Mouse (Mus musculus): ENCODE results near the gene Cd164l2. TPM values are rescaled to one million over a fixed set of nuclear protein-coding genes. Genes with fewer than 3 reads are reported as not detected.

Gene Cd164l2
- polyA plus RNA-seq, 1 experiment, result 9.6 TPM

GRCm38 (mm10) chr4:133210788-133211390, 1.0 kb upstream of the Cd164l2 start:
- no peaks in the 10 kb centered on the region for H3K27me3 ChIP-seq (ENCODE audit: control insufficient read depth, insufficient read depth, low read length, poor library complexity, severe bottlenecking)

GRCm38 (mm10) chr4:133212562-133213267, 784 bp downstream of the Cd164l2 start:
- Histone ChIP-seq H3K4me1 (ENCODE audit: control insufficient read depth, insufficient read depth, low read length) (no peaks in the 10 kb centered on the region), H3K9me3 (replicated peaks; ENCODE audit: control insufficient read depth, insufficient read depth, low read length, poor library complexity, severe bottlenecking) (no peaks in the 10 kb centered on the region), H3K27ac (ENCODE audit: insufficient read depth, low read length) (no peak overlapping the region), H3K9ac (ENCODE audit: low read depth, poor library complexity, severe bottlenecking) (peak overlapping the region; percentile 76), H3K27me3 (ENCODE audit: control insufficient read depth, insufficient read depth, low read length, poor library complexity, severe bottlenecking) (no peaks in the 10 kb centered on the region), H3K4me3 (ENCODE audit: low read depth, low read length) (peak overlapping the region; percentile 39), H3K36me3 (ENCODE audit: control insufficient read depth, insufficient read depth, low read length, poor library complexity, severe bottlenecking) (no peaks in the 10 kb centered on the region)
- TF ChIP-seq EP300 (IDR thresholded peaks at IDR 0.05; ENCODE audit: insufficient read depth, low read depth, low read length) (no peak), CTCF (IDR thresholded peaks at IDR 0.05; ENCODE audit: low read depth, low read length) (peak; percentile 3)

More at GRCm38 (mm10) chr4:133210788-133211390, 1.0 kb upstream of the Cd164l2 start:
- H3K36me3 ChIP-seq (ENCODE audit: control insufficient read depth, insufficient read depth, low read length, poor library complexity, severe bottlenecking), result no peaks in the 10 kb centered on the region
- TF ChIP-seq POLR2A (IDR thresholded peaks at IDR 0.05; ENCODE audit: insufficient read depth, low read length) (no peak), EP300 (IDR thresholded peaks at IDR 0.05; ENCODE audit: insufficient read depth, low read depth, low read length) (no peak), CTCF (IDR thresholded peaks at IDR 0.05; ENCODE audit: low read depth, low read length) (no peak)
- no peaks in the 10 kb centered on the region for H3K9me3 ChIP-seq (replicated peaks; ENCODE audit: control insufficient read depth, insufficient read depth, low read length, poor library complexity, severe bottlenecking)
- no peak overlapping the region for H3K9ac ChIP-seq (ENCODE audit: low read depth, poor library complexity, severe bottlenecking)
- H3K4me3 ChIP-seq (ENCODE audit: low read depth, low read length), result no peak overlapping the region
- no peak overlapping the region for H3K27ac ChIP-seq (ENCODE audit: insufficient read depth, low read length)
- no peaks in the 10 kb centered on the region for H3K4me1 ChIP-seq (ENCODE audit: control insufficient read depth, insufficient read depth, low read length)

- Histone ChIP-seq H3K4me3 (ENCODE audit: low read depth, low read length) (peak overlapping the region; percentile 37; the same call in 1 of the 2 replicates), H3K4me1 (ENCODE audit: control insufficient read depth, insufficient read depth, low read length) (no peaks in the 10 kb centered on the region), H3K36me3 (ENCODE audit: control insufficient read depth, insufficient read depth, low read length, poor library complexity, severe bottlenecking) (no peaks in the 10 kb centered on the region), H3K27me3 (ENCODE audit: control insufficient read depth, insufficient read depth, low read length, poor library complexity, severe bottlenecking) (no peaks in the 10 kb centered on the region), H3K9ac (ENCODE audit: low read depth, poor library complexity, severe bottlenecking) (no peak overlapping the region), H3K9me3 (replicated peaks; ENCODE audit: control insufficient read depth, insufficient read depth, low read length, poor library complexity, severe bottlenecking) (no peaks in the 10 kb centered on the region), H3K27ac (ENCODE audit: insufficient read depth, low read length) (no peak overlapping the region)
- TF ChIP-seq EP300 (IDR thresholded peaks at IDR 0.05; ENCODE audit: insufficient read depth, low read depth, low read length), result no peak
- TF ChIP-seq CTCF (IDR thresholded peaks at IDR 0.05; ENCODE audit: low read depth, low read length), result no peak
- no peak for TF ChIP-seq POLR2A (IDR thresholded peaks at IDR 0.05; ENCODE audit: insufficient read depth, low read length)
These were observed 1.3 kb downstream of the Cd164l2 start for GRCm38 (mm10) chr4:133213268-133213590.

GRCm38 (mm10) chr4:133213661-133214060, 1.7 kb downstream of the Cd164l2 start:
- no peaks in the 10 kb centered on the region for H3K27me3 ChIP-seq (ENCODE audit: control insufficient read depth, insufficient read depth, low read length, poor library complexity, severe bottlenecking)
- H3K4me3 ChIP-seq (ENCODE audit: low read depth, low read length), result peak overlapping the region; percentile 37; the same call in 1 of the 2 replicates
- no peaks in the 10 kb centered on the region for H3K36me3 ChIP-seq (ENCODE audit: control insufficient read depth, insufficient read depth, low read length, poor library complexity, severe bottlenecking)
- no peak overlapping the region for H3K27ac ChIP-seq (ENCODE audit: insufficient read depth, low read length)
- TF ChIP-seq EP300 (IDR thresholded peaks at IDR 0.05; ENCODE audit: insufficient read depth, low read depth, low read length), result no peak
- no peak for TF ChIP-seq POLR2A (IDR thresholded peaks at IDR 0.05; ENCODE audit: insufficient read depth, low read length)
- TF ChIP-seq CTCF (IDR thresholded peaks at IDR 0.05; ENCODE audit: low read depth, low read length), result no peak
- no peaks in the 10 kb centered on the region for H3K9me3 ChIP-seq (replicated peaks; ENCODE audit: control insufficient read depth, insufficient read depth, low read length, poor library complexity, severe bottlenecking)
- H3K4me1 ChIP-seq (ENCODE audit: control insufficient read depth, insufficient read depth, low read length), result no peaks in the 10 kb centered on the region
- no peak overlapping the region for H3K9ac ChIP-seq (ENCODE audit: low read depth, poor library complexity, severe bottlenecking)

- no peaks in the 10 kb centered on the region for H3K27me3 ChIP-seq (ENCODE audit: control insufficient read depth, insufficient read depth, low read length, poor library complexity, severe bottlenecking)
- H3K36me3 ChIP-seq (ENCODE audit: control insufficient read depth, insufficient read depth, low read length, poor library complexity, severe bottlenecking), result no peaks in the 10 kb centered on the region
- H3K27ac ChIP-seq (ENCODE audit: insufficient read depth, low read length), result no peak overlapping the region
- H3K9me3 ChIP-seq (replicated peaks; ENCODE audit: control insufficient read depth, insufficient read depth, low read length, poor library complexity, severe bottlenecking), result no peaks in the 10 kb centered on the region
- TF ChIP-seq POLR2A (IDR thresholded peaks at IDR 0.05; ENCODE audit: insufficient read depth, low read length), result no peak
- TF ChIP-seq CTCF (IDR thresholded peaks at IDR 0.05; ENCODE audit: low read depth, low read length), result peak; percentile 85
- H3K4me3 ChIP-seq (ENCODE audit: low read depth, low read length), result no peak overlapping the region
- H3K4me1 ChIP-seq (ENCODE audit: control insufficient read depth, insufficient read depth, low read length), result no peaks in the 10 kb centered on the region
- H3K9ac ChIP-seq (ENCODE audit: low read depth, poor library complexity, severe bottlenecking), result no peak overlapping the region
These were observed 5.7 kb downstream of the Cd164l2 start for GRCm38 (mm10) chr4:133217641-133218040.

- TF ChIP-seq CTCF (IDR thresholded peaks at IDR 0.05; ENCODE audit: low read depth, low read length) (no peak), EP300 (IDR thresholded peaks at IDR 0.05; ENCODE audit: insufficient read depth, low read depth, low read length) (no peak), POLR2A (IDR thresholded peaks at IDR 0.05; ENCODE audit: insufficient read depth, low read length) (no peak)
- peaks cover 3% of the 10 kb centered on the region for H3K4me1 ChIP-seq (ENCODE audit: control insufficient read depth, insufficient read depth, low read length)
- no peak overlapping the region for H3K9ac ChIP-seq (ENCODE audit: low read depth, poor library complexity, severe bottlenecking)
- H3K27ac ChIP-seq (ENCODE audit: insufficient read depth, low read length), result no peak overlapping the region
- no peak overlapping the region for H3K4me3 ChIP-seq (ENCODE audit: low read depth, low read length)
- no peaks in the 10 kb centered on the region for H3K27me3 ChIP-seq (ENCODE audit: control insufficient read depth, insufficient read depth, low read length, poor library complexity, severe bottlenecking)
- no peaks in the 10 kb centered on the region for H3K36me3 ChIP-seq (ENCODE audit: control insufficient read depth, insufficient read depth, low read length, poor library complexity, severe bottlenecking)
- no peaks in the 10 kb centered on the region for H3K9me3 ChIP-seq (replicated peaks; ENCODE audit: control insufficient read depth, insufficient read depth, low read length, poor library complexity, severe bottlenecking)
These were observed 6.8 kb downstream of the Cd164l2 start for GRCm38 (mm10) chr4:133218745-133219144.

Measured in ES-Bruce4 (cell line).